Mouse (Mus musculus): ENCODE data around the gene Rfx4.

Rfx4 gene

DNA sequence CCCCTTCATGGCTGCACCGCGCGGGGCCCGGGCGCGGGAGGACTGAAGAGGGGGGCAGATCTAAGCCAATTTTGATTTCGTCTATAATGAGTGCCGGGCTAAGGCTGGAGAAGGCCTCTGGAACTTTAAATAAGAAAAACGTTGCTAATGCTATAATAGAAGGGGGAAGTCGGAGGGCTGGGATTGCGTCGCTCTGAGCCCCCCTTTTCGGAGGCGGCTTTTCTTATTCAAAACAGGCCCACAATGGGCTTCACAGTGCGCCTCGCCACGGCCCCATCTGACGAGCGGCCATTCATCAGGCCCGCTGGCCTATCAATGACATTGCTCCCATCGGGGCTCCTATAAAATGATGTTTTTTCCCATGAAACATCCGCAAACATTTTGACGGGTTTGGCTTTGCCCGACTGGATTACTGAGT lies at the start of gene Rfx4:
Rfx4 (plus strand) TSS at position 277 of the 418 bp plus-strand sequence.
- DNase-seq (ENCODE audit: low spot score in 2 of 2): no peak

DNA sequence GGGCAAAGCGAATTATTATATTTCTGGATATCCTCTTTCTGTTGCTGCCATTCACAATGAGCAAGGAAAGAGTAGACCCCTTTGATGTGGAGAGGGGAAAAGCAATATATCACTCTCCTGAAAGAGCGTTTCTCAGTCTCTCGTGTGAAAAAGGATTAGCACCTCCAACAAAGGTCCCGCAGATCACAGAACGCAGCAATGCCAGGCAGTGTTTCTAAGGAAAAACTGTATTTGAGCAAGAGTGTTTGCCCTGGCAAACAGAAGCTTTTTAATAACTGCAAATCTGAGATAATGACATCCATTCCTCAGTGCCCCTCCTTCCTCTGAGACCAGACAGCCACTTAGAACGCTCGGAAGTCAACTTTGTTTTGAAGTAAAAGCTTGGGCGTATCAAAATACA lies 49.3 kb upstream of the Rfx4 start:
- DNase-seq (ENCODE audit: low spot score in 2 of 2): no peak

DNA sequence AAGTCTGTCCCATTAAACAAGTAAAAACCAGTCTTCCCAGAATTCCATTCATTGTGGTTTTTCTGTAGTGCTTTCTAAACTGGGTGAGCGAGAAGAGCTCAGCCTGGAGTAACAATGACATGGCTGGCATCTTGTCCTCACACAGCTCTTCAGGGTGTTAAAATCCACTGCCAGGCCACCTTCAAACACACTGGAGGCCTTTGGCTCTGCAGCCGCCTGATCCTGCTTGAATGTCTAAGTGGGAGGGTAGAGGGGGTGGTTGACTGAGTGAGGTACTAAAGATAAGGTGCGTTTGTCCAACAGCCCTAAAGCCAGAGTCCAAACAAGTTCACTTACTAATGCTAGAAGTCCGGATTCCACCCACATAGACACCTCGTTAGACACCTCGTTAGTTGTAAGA lies 48.6 kb upstream of the Rfx4 start:
- DNase-seq (ENCODE audit: low spot score in 2 of 2): no peak

DNA sequence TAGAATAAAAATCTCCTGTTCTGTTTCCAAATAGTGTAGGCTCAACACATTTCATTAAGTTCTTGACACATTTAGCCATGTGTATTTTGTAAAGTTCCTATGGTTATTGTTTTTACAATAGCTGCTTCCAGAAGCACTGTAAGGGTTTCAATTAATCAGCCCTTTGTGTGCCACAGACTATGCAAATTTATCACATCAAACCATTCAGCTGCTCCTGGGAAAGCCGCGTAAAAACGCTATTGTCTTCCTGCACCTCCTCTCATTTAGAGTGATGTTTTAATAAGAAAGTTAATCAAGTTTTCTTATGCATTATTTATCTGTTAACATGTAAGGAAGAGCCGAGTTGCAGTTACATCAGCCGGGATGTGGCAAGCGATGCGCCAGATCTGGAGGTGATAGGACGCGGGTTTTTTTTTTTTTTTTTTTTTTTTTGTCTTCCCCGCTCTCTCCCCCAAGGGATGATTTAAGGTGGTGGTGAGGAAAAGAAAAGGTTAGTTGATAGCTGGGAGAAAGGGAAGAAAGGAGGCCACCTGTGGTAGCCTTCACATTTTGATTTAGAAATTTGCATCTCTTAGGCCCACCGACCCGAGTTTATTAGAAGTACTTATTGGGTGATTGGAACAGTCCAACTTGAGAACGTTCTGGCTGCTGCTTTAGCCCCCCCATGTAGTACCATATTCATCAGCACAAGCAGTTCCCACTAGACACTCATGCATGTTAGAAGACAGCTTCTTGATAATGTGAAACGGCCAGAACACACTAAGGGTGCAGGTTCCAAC lies 47.9 kb upstream of the Rfx4 start:
- no peak for DNase-seq (ENCODE audit: low spot score in 2 of 2)

DNA sequence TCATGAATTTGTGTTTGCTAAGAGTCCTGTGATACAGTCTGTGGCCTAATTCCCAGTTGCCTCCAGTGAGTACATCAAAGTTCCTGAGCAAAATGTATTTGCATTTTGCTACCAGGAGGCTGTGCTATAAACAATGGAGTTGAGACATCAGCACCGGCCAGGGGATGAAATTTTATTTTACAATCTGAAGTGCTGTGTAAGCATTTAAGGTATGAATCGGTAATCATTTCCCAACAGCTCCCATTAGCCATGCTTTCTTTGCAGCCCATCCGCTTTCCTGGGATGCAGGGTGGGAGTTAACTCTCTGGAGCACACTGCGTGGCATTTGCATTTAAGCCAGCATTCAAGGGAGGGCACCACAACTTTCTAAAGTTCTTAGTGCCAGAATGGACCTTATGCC lies 45.7 kb upstream of the Rfx4 start:
- no peak for DNase-seq (ENCODE audit: low spot score in 2 of 2)

DNA sequence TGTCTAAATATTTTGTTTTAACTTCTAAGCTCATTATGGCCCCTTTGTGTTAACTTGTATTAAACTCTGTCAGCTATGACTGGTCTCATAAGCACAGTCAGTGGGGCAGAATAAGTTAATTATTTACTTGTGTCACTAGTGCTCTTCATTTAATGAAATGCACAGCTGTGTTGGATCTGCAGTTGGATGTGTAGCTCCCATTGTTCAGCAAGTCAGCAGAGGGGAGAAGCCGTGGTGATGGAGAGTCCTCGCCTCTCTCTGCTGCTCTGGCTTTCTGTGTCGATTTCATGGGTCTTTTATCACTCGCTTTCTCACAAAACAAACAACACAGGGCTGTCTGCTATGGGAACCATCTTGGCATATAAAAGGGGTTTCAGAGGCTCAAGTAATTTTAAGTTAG lies 45.0 kb upstream of the Rfx4 start:
- no peak for DNase-seq (ENCODE audit: low spot score in 2 of 2)

DNA sequence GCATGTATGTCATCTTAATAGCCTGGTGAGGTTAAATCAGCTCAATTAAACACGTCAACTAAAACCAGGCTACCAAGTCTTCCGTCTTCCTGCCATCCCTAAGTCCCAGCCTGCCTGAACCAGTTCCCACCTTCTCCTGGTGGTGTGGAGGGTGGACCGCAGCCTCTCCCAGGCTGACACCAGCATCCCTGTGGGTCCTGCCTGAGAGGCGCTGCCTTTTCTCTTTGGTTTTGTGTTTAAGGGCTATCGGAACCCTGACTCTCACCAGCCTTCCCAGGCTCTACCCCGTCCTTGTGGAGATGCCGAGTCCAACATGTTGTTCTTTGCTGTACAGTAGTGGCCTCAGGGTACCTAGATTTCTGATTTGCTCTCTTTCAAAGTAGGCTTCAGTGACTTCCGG lies 44.4 kb upstream of the Rfx4 start:
- no peak for DNase-seq (ENCODE audit: low spot score in 2 of 2)

DNA sequence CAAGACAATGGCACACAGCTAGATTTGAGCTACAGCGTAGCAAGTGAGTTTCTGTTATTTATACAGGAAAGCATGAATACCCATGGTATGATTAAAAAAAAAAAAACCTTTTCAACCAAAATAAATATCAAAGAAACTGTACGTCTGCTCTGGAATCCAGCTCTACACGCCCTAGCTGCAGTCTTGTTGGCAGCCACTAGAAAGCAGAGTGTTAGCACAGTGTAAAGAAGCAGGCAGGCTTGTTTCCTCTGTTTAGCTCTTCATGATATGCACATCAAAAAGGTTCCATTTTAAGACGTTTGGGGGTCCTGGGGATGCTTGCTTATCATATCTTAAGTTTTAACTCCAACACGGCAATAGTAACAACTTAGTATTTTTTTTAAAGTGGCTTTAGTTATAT lies 43.9 kb upstream of the Rfx4 start:
- DNase-seq (ENCODE audit: low spot score in 2 of 2): no peak

DNA sequence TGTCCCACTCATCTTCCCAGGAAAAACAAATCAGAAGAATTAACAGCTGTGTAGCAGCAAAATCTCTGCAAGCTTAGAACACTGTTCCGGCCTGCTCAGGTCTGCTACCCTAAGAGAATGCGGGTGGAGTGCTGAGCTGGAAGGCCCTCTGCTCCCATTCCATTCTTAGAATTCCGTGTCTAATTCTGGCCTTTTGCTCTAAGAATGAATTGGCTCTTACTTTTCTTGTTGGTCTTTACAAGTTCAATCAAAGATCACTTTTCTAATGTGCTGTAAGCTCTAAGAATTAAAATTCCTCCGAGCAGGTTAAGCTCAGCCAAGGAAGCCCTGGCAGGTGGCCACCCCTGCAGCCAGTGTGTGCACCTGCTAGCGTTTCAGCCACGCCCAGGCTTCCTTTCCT lies 43.3 kb upstream of the Rfx4 start:
- DNase-seq (ENCODE audit: low spot score in 2 of 2): no peak

DNA sequence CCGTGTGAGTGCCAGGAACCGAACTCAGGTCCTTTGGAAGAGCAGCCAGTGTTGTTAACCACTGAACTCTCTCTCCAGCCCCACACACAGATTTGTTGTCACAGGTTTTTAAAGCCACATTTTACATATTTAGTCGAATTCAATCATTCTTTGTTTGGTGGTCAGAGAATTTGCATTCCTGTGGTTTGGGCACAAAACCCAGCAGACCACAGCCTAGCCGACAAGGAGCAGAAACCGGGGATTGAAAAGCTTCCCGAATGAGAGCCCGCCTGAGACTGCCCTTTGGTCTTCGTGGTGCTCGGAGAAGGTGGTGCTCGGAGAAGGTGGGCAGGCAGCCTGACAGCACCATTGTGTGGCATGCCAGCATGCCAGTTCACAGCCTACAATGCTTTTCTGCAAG lies 42.8 kb upstream of the Rfx4 start:
- DNase-seq (ENCODE audit: low spot score in 2 of 2): no peak

DNA sequence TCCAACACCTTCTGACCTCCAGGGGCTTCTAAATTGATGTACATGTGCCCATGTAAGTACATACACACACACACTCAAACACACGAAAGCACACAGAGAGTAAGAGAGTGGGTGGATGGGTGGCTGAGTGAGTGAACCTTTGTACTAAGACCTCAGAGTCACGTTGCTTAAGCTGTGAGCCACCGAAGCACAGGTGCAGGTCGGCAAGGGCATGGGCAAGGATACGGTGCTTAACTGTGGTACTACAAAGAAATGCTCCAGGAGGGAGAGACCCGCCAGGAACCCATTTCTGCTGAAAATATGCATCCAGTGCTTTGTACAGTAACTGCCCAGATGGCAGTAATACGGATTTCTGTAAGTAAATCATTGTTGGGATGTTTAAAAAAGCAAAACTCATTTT lies 40.2 kb upstream of the Rfx4 start:
- no peak for DNase-seq (ENCODE audit: low spot score in 2 of 2)

DNA sequence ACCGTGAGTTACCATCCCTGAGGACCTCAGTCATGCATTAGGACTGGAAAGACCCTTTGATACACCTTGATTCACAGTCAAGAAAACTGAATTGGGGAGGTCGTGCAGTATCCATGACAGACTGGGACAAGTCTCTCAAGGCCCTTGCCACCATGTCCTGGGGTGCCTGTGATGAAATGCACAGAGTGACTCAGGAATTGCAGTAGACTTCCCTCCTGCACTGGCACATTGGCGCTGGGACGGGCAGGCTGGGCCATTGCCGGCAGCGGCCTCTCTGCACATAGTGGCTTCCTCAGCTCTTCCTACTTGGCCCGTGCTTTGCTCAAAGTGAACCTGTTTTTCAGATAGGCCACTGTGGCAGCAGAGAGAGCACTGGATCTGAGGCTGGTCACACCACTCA lies 39.3 kb upstream of the Rfx4 start:
- no peak for DNase-seq (ENCODE audit: low spot score in 2 of 2)

DNA sequence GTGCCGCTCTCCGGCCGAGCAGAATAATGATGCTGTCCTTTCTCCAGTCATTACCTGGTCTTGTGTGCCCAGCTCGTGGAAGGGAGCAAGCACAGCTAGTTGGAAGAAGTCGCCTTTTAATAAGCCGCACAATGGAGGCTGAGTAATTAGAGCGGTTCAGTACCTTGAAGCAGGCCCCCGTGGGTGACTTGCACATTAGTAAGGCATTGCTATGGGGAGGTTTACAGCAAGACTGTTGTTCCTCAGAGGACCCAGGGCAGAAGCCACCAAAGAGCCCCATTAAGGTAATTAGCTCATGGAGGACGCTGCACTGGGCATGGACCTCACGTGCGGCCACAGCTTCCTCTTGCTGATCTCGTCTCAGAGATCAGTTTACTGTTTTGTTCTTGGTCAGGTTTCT lies 33.2 kb upstream of the Rfx4 start:
- DNase-seq (ENCODE audit: low spot score in 2 of 2): no peak

DNA sequence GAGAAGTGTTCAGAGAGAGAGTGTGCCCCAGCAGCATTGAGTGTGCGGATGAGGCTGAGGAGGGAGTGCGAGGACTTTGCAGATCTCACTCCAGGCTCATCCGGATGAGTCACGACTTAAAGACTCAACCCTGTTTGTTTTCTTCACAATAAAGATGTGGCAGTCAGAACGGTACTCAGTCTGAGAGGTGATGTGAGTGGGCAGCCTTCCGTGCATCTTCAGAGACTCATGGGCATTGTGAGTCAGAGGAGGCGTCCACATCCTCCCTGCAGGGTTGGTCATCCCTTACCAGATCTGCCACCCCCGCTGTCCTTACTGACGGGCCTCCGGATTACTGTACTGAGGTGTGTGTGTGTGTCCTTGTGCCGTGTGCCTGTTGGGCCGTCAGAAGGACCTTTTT lies 28.9 kb upstream of the Rfx4 start:
- DNase-seq (ENCODE audit: low spot score in 2 of 2): no peak

DNA sequence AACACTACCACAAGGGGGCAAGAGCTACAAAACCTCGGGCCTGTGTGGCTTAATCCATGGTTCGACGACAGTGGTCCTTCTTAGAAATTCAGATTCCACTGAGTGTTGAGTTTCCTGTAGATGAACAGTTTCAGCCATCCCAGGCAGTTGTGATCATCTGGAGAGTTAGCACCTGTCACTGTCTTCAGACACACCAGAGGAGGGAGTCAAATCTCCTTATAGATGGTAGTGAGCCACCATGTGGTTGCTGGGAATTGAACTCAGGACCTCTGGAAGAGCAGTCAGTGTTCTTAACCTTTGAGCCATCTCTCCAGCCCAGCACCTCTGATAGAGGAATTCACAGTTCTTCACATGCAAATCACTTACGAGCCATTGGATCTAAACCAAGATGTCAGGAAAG lies 28.1 kb upstream of the Rfx4 start:
- DNase-seq (ENCODE audit: low spot score in 2 of 2): no peak

DNA sequence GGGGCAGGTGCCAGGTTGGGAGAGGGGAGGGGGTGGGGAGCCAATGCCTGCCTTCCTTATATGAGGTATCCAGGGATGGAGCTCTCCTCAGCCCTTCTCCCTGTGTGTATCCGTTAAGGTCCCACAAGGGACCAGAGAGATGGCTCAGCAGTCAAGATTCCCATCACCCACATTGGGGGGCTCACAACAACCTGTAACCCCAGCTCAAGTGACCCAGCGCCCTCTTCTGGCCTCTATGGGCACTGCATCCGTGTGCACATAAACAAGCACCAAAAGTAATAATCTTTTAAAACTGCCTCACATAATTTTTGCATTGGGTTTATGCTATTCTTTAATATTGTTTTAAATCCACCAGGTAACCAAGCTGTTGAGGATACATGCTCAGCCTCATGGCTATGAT lies 25.8 kb upstream of the Rfx4 start:
- DNase-seq (ENCODE audit: low spot score in 2 of 2): no peak

DNA sequence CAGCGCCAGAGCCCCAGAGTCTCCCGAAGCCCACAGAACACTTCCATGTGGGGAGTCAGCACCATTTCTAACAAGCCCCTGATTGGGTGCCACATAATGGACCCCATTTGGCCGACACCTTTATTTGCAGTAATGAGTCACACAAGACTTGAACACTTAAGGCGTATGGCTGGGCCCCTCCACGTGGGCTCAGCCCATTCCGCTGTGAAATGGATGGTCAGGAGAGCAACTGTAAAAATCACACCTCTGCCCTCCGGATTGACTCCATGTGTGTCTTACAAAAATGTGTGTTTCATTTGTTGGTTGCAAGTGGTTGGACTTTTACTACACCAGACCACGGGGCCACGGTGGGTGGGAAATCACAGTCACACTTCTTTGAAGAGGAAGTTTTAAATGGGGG lies 24.9 kb upstream of the Rfx4 start:
- DNase-seq (ENCODE audit: low spot score in 2 of 2): no peak

DNA sequence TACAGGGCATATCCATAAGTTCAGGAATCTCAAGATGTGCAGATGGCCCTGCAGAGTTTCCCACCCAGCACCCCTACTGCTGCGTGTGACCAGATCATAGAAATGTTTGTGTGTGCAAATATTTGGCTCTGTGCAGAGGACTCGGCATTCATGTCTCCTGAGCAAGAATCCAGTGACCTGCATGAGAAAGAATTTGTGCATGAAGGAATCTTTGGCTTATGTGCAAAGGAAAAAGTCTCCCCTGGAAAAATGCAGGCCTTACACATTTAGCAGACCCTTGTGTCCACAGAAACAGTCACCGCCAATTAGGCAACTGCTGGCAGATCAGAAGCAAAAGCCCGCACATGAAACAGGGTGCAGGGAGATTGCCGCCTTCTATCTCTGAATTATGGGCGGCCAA lies 22.4 kb upstream of the Rfx4 start:
- no peak for DNase-seq (ENCODE audit: low spot score in 2 of 2)

DNA sequence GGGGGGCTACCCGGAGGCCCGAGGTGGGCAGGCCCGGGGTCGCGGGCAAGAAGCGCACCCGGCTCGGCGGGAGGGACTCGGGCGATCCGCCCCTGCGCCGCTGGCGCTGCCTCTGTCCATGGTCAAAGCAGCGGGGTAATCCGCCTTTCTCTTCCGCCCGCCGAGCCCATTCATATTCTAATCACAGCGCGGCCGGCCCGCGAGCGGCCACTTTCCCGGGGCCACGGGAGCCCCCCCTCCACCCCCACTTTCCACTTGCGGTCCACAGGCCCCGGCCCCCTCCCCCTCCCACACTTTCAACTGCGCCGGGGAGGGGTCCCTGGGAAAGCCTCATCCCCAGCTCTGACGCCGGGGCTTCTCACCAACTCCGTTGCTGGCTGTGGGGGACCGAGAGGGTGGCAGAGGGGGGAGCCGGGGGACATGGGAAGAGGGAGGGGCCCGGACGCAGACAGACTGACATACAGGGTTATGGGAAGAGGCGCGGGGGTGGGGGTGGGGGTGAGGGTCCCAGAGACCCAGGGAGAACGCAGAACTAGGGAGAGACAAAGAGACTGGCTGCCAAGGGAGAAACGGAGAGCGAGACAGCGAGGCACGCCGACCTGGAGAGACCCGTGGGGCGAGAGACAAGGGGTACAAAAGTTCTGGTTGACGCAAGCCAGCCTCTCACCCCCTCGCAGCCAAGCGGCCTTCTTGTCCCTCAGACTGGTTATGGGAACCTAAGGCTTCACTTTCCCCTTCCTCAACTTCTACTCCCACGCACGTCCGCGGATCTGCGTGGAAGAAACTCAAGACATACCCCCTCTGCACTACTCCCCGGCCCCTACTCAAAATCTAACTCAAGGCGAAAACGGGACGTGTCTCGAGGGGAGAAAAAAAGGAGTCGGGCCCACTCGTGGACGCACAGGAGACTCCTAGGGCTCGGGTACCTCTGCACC lies 744 bp upstream of the Rfx4 start:
- DNase-seq (ENCODE audit: low spot score in 2 of 2): no peak

DNA sequence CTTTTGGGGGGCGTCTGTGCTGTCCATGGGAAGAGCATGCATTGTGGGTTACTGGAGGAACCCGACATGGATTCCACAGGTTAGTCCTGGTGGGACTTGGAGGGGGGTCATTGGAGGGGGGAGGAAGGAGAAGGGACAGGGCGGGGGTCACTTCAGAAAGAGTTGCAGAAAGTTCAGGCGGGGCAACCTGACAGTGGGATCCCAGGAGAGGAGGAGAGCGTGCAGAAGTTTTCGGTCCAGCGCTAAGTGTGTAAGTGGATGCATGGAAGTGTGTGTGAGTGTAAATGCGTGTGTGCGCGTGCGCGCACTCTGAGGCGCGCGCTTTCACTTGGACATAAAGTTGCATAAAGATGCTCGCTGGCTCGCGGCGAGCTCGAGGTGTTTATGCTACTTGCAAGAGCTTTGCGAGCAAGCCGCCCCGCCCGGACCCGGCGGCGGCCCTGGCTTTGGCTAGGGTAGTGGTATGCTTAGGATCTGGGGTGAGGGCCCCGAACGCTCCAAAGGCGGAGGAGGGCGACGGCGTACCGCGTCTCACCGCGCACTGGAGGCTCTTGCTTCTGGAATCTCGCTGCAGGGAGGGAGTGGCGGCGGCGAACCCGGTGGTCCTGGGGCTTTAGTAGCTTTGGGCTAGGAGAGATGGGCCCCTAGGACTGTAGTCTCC lies 703 bp downstream of the Rfx4 start:
- no peak for DNase-seq (ENCODE audit: low spot score in 2 of 2)

DNA sequence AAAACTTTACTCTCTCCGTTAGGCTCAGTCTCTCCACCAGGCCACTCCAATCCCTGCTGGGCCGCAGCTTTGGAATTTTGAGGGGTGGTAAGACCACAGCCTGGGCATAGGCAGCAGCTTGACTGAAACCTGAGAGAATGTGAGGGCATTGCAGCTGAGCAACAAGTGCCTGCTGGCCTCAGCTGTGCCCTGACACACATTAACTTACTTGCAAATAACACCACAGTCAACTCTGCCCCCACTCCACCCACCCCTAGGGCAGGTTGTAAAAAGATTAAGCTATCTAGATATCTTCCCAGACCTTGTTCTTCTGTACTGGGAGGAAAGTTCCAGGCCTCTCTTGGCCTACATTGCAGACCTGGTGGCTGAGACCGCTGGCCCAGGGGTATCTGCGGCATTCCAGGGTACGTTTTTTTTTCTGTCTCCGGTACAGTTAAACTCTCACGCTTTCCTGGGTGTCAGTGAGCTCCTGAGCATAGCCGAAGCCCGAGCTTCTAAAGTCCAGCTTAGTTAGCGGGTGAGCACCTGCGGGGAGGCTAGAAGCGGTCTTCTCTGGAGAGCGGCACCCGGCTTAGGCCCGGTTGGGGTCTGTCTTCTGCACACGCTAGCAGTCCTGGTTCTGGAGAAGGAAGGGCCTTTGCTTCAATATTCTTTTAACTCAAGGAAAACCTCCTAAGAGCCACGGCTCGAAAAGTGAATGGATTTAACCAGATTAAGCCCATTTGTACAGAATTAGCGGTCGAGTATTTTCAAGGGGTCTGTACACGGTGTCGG lies 1.8 kb downstream of the Rfx4 start:
- no peak for DNase-seq (ENCODE audit: low spot score in 2 of 2)

DNA sequence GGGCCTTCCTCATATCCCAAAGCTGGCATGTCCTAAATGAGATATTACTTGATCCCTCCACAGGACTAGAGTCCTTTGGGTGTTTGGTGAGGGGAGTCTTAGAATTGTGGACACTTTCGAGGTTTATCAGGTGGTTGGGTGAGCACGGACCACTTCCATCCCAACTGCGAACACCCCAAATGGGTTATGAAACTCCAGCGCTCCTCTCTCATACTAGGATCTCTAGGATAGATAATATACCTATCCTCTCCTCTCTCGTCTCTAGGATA lies 2.3 kb downstream of the Rfx4 start:
- no peak for DNase-seq (ENCODE audit: low spot score in 2 of 2)

All from urinary bladder, adult 18-20 months (tissue).